Mouse (Mus musculus) gastrocnemius, adult 8-10 months (tissue): ENCODE measurements at regions not wholly inside any gene's neighbourhood (a gene's known extent, or its start where the extent isn't known, plus 50 kb on each side); places are given as distances from the start of the nearest gene placed in this dataset.

Experiments used
- DNase-seq, 2 experiments: peaks; one replicate each; pipeline ENCODE4 v3.0.0; 2022; ENCODE audit warnings: low spot score in 2 of 2

DNA sequence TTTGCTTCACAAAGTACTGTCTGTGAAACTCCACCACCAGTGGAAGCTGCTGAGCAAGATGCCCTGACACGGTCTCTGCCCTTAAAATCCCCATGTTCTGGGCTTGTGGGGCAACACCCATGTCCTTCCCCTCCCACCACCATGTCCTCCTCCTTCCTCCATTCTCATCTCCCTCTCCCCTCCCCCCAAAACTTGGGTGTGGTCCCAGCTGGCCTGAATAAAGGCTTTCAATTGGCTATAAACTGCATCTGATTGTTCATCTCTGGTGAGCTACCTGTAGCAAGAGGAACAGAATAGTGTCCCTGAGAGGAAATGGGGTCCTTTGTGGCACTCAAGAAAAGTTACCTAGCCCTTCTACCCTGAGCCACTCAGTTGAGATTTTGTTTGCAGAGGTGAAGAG lies 91.8 kb downstream of the Slc16a9 start:
- no peak for DNase-seq

DNA sequence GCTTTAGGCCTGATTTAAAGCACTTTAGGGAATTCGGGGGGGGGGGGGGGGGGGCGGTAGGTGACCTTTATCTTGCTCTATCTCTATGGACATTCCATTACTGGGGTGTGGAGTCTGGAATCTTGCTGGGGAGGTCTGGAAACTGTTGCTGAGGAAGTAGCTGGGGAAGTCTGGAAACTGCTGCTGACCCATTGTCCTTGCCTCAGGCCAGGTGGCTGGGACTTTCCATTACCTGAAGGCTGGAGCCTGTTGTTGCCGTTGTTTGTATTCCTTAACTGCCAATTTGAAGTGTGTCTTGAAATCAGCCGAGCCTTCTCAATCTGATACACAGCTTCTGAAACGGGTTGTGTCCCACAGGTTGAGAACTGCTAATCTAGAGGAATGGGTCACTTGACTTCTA lies 80.9 kb upstream of the Fam13c start:
- no peak for DNase-seq

DNA sequence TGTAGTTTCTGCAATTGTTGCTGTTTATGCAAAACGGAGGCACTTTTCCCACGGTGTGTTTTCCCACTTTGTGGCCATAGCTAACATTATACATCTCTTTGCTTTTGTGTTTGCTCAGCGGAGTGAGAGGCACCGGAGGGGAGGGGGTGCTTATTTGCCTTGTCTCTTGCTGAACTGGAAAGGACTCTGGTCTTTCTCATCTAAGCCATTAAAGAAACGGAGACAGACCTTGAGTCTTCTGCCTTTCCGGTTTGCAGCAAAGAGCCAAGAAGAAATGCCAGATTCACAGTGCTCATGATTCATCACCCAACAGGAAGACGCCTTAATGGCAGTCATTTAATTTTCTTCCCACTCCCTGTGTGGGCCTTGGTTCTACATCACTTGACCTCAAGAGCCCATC lies 80.4 kb upstream of the Fam13c start:
- DNase-seq: no peak

DNA sequence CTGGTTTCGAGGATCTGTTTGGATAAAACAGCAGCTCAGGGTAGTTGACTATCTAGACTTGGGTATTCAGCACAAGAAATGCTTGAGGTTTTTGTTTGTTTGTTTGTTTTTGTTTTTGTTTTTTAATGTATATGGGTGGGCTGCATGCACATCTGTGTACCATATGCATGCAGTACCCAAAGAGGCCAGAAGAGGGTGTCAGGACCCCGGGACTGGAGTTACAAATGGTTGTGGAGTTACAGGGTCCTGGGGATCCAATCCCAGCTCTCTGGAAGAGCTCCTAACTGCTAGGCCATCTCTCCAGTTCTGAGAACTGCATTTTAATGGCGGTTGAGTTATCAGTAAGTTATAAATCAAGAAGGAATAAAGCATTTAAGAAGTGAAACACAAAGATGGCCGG lies 77.2 kb upstream of the Fam13c start:
- no peak for DNase-seq

DNA sequence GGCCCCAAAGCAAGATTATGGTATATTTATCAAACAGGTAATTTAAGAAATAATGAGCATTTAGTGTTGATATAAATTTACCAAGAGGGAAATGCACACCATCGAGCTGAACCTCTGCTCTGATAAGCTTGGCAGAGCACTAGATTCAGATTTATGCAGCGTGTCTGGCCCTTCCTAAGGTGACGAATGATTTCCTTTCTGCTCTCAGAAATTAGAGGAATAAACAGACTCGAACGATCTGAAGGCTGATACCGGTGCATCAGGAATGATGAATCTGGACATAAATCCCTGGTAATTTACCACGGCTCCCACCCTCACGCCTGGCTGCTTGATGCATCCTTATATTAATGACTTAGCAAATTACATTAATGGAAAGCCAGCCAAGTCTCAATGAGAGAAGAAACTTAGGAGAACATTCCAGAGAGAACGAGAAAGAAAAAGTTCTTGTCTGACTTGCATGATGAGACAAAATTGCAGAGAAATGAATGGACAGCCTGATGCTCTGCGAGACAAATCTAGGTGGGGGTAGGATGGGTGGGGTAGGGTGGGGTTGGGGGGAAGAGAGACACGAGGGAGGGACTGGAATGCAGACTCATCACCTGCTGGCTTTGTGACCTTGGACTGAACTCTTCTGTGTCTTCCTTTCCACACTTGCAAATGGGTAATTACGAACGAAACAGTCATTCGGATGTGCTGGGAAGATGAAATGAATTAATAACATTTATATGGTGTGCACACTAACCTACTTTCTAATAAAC lies 75.9 kb upstream of the Fam13c start:
- DNase-seq: no peak

DNA sequence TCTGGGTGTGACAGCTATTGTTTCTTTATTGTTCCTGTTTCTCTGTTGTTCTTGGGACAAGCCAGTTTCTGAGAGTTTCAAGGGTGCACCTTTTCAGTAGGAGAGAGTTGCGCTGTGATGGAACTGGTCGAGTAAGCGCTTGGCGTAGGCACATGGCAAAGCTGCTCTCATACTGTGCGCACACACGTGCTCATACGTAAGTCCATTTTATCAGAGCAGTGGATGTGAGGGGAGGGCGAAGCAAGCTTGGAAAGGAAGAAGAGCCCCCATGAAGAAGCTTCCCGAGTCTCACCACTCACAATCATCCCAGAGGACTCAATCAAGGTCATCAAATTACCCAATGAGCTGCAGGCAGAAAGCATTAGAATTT lies 75.3 kb upstream of the Fam13c start:
- no peak for DNase-seq

DNA sequence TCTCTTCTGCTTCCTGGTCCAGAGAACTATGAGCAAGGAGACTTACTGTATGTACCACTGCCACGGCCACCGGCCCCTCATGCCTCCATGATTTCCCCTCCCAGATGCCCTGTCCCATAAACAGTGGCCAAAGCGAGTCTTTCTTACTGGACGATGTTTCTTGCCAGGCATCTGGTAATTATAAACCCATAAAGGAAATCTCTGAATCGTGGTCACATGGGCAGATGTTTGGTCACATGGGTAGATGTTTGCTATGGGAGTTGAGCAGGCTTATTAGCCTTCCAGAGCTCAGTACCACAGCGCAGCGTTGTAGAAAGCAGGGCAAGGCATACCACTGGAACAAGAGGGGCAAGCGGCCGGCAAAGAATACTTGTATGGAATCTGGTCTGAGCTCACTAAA lies 74.8 kb upstream of the Fam13c start:
- no peak for DNase-seq

DNA sequence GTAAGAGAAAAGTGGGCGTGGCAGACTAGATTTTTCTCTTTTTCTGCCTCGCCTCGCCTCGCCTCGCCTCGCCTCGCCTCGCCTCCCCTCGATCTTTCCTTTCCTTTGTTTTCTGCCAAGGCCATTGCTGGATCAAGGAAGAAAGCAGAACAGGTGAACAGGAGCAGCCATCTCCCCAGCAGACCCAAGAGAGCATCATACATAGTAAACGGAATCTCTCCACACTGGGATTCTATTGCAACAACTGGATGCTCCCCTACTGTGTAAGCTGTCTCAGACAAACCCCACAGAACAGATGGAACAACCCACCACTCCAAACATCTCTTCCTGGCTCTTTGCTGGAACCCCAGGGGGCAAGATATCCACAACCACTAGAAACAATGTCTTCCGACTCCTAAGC lies 72.4 kb upstream of the Fam13c start:
- no peak for DNase-seq

DNA sequence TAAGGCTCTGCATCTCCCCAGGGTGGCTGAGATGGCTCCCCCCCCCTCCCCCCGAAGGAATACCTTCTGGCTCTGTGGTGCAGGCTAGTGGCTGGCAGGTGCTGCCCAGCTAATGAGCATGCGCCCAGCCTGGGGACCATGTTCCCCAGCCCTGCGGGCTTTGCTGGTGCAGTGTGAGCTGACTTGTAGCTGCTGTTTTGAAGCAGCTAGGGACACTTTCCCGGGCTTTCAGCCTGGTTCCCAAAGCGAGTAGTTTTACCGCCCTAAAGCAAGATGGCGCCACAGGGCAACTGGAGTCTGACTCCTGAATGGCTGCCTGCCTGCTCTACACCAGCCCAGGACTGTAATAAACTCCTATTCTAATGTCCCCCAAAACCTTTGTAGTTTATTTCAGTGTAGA lies 71.6 kb upstream of the Fam13c start:
- DNase-seq: peak in 1 of 2 experiments; percentile 24

DNA sequence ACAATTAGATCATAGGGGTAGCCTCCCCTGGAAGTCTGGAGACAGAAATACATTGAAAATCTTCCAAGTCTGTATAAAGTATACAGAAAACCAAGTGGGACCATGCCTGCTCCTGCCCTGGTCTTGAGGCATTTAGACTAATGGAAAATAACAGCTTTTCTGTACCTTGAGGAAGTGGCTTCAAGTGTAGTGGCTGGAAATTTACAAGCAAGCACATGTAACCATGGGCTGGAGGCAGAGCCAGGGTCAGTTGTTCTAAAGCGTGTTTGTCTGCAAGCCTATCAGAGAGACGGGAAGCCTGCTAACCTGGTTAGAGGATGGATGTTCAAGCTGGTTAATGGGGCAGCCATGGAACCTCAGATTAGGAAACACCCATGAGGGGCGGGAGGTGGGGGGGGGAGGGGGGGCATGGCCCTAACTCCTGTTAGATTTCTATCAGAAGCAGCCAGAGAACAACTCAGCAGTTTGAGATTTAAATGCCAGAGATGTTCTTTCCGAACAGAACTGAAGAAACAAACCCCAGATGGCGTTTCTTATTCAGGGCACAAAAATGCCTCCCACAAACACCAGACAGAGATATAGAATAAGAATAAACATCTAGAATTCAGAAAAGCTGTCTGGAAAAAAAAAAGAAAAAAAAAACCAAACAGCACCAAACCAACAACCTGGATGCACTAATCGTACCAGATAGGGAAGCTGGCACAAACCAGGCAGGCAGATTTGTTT lies 67.7 kb upstream of the Fam13c start:
- DNase-seq: no peak

DNA sequence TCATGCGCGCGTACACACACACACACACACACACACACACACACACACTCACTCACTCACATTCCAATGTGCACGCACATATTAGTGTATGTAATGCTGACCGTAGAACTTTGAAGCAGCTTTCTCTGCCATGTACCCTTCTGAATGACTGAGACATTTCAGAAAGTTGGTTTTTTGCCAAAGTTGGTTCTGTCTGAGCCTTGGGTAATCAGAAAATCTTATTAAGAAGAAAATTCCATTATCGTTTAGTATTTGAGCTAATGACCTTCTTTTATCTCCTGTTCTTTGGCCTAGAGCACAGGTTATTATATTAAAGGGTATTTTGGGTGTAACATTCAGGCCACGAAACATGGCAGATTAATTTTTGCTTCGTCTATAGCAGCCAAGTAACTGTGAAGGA lies 67.1 kb upstream of the Fam13c start:
- DNase-seq: no peak

DNA sequence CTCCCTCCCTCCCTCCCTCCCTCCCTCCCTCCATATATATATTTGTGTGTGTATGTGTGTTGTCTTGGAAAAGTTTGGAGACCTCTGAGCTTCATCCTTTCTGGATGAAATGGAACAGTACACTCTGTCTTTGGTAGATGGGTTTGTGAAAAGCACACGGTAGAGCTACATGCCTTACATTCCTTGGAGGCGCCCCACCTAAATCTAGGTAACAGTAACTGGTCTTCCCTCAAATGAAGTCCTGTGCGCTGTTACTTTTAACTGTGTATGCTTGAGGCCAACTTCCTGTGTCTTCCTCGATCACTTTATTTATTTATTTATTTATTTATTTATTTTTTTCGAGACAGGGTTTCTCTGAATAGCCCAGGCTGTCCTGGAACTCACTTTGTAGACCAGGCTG lies 66.4 kb upstream of the Fam13c start:
- no peak for DNase-seq

DNA sequence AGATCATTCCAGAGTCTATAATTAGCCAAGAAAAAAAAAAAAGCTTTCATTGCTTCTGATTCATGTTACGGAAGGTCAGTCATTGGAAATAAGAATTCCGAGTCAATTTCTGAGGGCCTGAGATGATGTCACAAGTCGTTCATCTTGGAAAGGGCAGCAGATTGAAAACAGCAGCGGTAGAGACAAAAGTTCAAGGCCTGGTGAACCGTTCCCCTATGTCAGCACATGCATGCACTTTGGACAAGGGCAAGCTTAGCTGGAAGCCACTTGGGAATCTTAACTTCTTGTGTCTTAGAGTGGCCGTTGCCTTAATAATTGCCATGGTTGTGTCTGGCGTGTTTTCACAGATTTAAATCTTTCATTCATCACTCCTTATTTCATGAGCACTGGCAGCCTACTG lies 65.6 kb upstream of the Fam13c start:
- DNase-seq: no peak

DNA sequence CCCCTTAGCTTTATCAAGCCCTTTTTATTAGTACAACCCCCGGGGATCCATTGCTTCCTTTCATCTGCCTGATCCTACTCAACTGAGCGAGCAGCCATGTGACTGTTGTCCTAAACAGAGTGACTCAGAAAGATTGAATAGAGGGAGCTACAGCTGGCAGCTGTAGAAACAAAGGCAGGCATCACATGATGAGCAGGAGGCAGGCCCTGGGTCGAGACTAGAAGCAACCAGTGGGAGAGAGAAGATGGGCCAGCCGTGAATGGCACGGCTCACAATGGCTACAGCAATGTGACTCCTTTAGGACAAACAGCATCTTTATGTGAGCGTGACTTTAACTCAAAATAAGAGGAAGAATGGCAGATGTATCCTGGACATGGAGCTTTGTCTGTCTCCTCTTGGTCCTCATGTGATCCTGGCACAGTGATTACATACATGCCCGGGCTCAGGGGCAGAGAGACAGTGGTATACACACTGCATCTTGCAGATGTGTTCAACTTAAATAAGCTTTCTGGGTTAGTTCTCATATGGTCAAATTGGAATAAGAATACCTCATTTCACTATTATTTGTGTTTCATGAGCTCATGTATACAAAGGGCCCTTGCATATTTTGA lies 60.1 kb upstream of the Fam13c start:
- DNase-seq: no peak

DNA sequence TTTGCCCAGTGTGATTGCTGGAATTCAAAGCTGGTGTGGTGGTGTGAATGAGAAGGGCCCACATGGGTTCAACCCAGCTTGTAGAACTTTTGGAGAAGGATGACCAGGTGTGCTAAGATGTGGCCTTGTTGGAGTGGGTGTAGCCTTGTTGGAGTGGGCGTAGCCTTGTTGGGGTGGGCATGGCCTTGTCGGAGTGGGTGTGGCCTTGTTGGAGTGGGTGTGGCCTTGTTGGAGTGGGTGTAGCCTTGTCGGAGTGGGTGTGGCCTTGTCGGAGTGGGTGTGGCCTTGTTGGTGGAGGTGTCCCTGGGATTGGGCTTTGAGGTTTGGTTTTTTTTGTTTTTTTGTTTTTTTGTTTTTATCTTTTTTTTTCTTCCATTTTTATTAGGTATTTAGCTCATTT lies 55.6 kb upstream of the Fam13c start:
- no peak for DNase-seq

DNA sequence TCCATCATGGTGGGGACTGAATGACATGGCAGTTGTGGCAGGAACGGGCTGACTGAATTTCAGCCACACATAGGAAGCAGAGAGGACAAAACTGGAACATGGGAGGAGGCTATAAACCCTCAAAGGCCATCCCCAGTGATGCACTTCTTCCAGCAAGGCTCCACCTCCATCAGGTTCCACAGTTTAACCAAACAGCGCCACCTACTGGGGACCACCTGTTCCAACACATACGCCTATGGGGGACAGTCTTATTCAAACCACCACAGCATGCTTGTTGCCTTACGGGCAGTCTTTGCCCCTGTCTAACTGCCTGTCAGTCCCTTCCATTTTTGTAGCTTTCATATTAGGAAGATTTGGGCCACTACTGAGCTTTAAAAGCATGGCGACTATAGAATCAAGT lies 52.6 kb upstream of the Fam13c start:
- no peak for DNase-seq
